In the genomic region with DNA sequence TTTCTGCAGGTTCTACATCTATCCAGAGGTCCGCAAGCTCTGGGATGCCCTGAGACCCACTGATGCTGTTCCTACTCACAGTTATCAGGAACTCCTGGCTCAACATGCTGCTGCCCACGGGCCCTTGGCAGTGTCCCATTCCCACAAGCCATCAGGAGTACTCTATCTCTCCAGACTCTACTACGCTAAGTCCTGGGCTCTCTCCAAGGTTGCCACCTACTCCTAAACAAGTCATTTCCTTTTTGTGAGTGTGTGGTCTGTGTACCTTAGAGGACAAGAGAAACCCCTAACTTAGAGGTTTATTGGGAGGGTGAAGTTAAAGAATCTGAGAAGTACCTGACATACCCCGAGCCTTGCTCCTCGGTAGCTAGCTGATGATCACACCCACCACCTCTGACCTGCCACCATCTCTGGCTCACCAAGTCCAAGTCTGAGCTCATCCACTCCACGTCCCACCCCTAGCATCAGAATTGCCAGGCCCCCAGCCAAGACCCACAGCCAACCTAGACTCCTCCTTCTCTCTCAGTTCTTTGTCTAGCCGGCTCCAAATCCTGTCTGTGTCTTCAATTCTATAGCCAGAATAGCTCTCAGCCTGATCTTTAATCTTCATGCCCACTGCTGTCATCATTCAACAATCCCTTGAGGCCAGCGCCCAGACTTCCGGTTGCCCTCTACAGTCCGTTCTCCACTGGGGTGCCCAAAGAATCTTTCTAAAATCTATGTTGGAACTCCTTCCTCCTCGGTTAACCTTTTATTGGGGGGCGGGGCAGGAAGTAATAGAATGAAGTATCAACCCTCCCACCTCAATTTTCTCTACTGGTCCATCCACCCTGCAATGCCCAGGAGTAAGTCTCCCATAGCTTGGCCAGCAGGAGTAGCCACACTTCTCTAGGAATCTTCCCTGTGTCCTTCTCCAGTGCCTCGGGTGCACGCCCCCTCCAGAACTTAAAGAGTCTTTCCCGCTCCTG, we compare ENCODE assay signal across 7 mouse cellular contexts. TPM values are rescaled to one million over a fixed set of nuclear protein-coding genes. Genes with fewer than 3 reads are reported as not detected.
A peak's percentile ranks its signal among the peaks of the same experiment; 100 is the strongest.
DNase-seq lines count a peak whose midpoint lies in the region; ATAC-seq and TF ChIP-seq lines count a peak whose summit lies in the region.

No protein-coding gene starts in this region.

- peak overlapping the region; percentile 91 for H3K9ac ChIP-seq in lung, embryonic 14.5 days
- peak overlapping the region; percentile 99 for H3K9ac ChIP-seq in hindbrain, embryonic 13.5 days

- 24% methylated on average over 15 of the region's 15 CpGs for WGBS in lung, embryonic 14.5 days
- 31% methylated on average over 15 of the region's 15 CpGs for WGBS in hindbrain, embryonic 13.5 days
- WGBS in midbrain, embryonic 10.5 days, result 41% methylated on average over 15 of the region's 15 CpGs

- peak overlapping the region; percentile 87 for H3K4me2 ChIP-seq in lung, embryonic 14.5 days
- peak overlapping the region; percentile 92 for H3K4me2 ChIP-seq in hindbrain, embryonic 13.5 days

- peak overlapping the region; percentile 72 for H3K4me3 ChIP-seq in lung, embryonic 14.5 days (ENCODE audit: low read depth, low read length)
- H3K4me3 ChIP-seq in hindbrain, embryonic 13.5 days, result peak overlapping the region; percentile 94
- peak overlapping the region; percentile 93 for H3K4me3 ChIP-seq in midbrain, embryonic 10.5 days

- peaks cover 22% of the 10 kb centered on the region; the same call in 1 of the 2 replicates for H3K4me1 ChIP-seq in lung, embryonic 14.5 days (ENCODE audit: insufficient read depth)
- peaks cover 65% of the 10 kb centered on the region for H3K4me1 ChIP-seq in hindbrain, embryonic 13.5 days (replicated peaks)
- H3K4me1 ChIP-seq in midbrain, embryonic 10.5 days, result peaks cover 80% of the 10 kb centered on the region

- no peaks in the 10 kb centered on the region for H3K9me3 ChIP-seq in lung, embryonic 14.5 days (ENCODE audit: low read depth, low read length)
- no peaks in the 10 kb centered on the region for H3K9me3 ChIP-seq in hindbrain, embryonic 13.5 days
- H3K9me3 ChIP-seq in midbrain, embryonic 10.5 days (replicated peaks), result no peaks in the 10 kb centered on the region

- H3K36me3 ChIP-seq in lung, embryonic 14.5 days (ENCODE audit: insufficient read depth), result peaks cover 21% of the 10 kb centered on the region
- peaks cover 22% of the 10 kb centered on the region for H3K36me3 ChIP-seq in hindbrain, embryonic 13.5 days
- peaks cover 34% of the 10 kb centered on the region for H3K36me3 ChIP-seq in midbrain, embryonic 10.5 days

- H3K27me3 ChIP-seq in lung, embryonic 14.5 days (ENCODE audit: insufficient read depth, low read length), result no peaks in the 10 kb centered on the region
- no peaks in the 10 kb centered on the region for H3K27me3 ChIP-seq in hindbrain, embryonic 13.5 days
- H3K27me3 ChIP-seq in midbrain, embryonic 10.5 days (ENCODE audit: low read depth, poor library complexity, severe bottlenecking), result no peaks in the 10 kb centered on the region

- peak; percentile 50 for ATAC-seq in lung, embryonic 14.5 days (ENCODE audit: insufficient read depth)
- 0 out of 2 replicates have a peak, but pooled peaks have one; percentile 1 for ATAC-seq in common myeloid progenitor, adult 5-6 weeks (replicated peaks; ENCODE audit: low read depth, poor library complexity, severe bottlenecking)
- ATAC-seq in hindbrain, embryonic 13.5 days (ENCODE audit: low FRiP score), result peak; percentile 22; the same call in 1 of the 2 replicates
- ATAC-seq in frontal cortex, adult (ENCODE audit: low TSS enrichment), result no peak

- peak overlapping the region; percentile 96 for H3K27ac ChIP-seq in lung, embryonic 14.5 days (ENCODE audit: low read depth)
- peak overlapping the region; percentile 98 for H3K27ac ChIP-seq in hindbrain, embryonic 13.5 days
- H3K27ac ChIP-seq in midbrain, embryonic 10.5 days (replicated peaks), result peak overlapping the region; percentile 97

- no peak for TF ChIP-seq CTCF in lung, embryonic 14.5 days (IDR thresholded peaks at IDR 0.05; ENCODE audit: low read depth)

- DNase-seq in lung, embryonic 14.5 days, result peak; percentile 71
- no peak for DNase-seq in lung, postnatal 14 days
- no peak for DNase-seq in midbrain, embryonic 10.5 days (ENCODE audit: low spot score)
- no peak for DNase-seq in embryo, embryonic 10.5 days (ENCODE audit: low spot score)

RNA-seq across cellular contexts. Expression of gene Samd14, which starts 0.7 kb away (rescaled TPM):
- 22.7 and 24.5 TPM in 2 replicates for polyA plus RNA-seq in lung, embryonic 14.5 days (2014; fragmentation: Nextera tagmentation; extraction: Ambion mirVana)
- 15.5 and 16.6 TPM in 2 replicates for total RNA-seq in common myeloid progenitor, adult 5-6 weeks (2017)
- polyA plus RNA-seq in hindbrain, embryonic 13.5 days (2015; fragmentation: Nextera tagmentation; extraction: Ambion mirVana), result 132 and 142 TPM in 2 replicates
- 40.8 and 58.6 TPM in 2 replicates for polyA plus RNA-seq in midbrain, embryonic 10.5 days (2016; fragmentation: Nextera tagmentation; extraction: Ambion mirVana)

RNA-seq across cellular contexts. Expression of gene Ppp1r9b, which starts 18.1 kb away (rescaled TPM):
- polyA plus RNA-seq in lung, embryonic 14.5 days (2014; fragmentation: Nextera tagmentation; extraction: Ambion mirVana), result 13.0 and 14.3 TPM in 2 replicates
- total RNA-seq in common myeloid progenitor, adult 5-6 weeks (2017), result 145 and 164 TPM in 2 replicates
- 16.9 and 17.3 TPM in 2 replicates for polyA plus RNA-seq in hindbrain, embryonic 13.5 days (2015; fragmentation: Nextera tagmentation; extraction: Ambion mirVana)
- 8.6 and 9.0 TPM in 2 replicates for polyA plus RNA-seq in midbrain, embryonic 10.5 days (2016; fragmentation: Nextera tagmentation; extraction: Ambion mirVana)

RNA-seq across cellular contexts. Expression of gene Pdk2, which starts 32.2 kb away (rescaled TPM):
- 24.5 and 27.4 TPM in 2 replicates for polyA plus RNA-seq in lung, embryonic 14.5 days (2014; fragmentation: Nextera tagmentation; extraction: Ambion mirVana)
- 1.7 and 3.7 TPM in 2 replicates for total RNA-seq in common myeloid progenitor, adult 5-6 weeks (2017)
- polyA plus RNA-seq in hindbrain, embryonic 13.5 days (2015; fragmentation: Nextera tagmentation; extraction: Ambion mirVana), result 24.2 and 25.5 TPM in 2 replicates
- 9.7 and 15.3 TPM in 2 replicates for polyA plus RNA-seq in midbrain, embryonic 10.5 days (2016; fragmentation: Nextera tagmentation; extraction: Ambion mirVana)

RNA-seq across cellular contexts. Expression of gene Sgca, which starts 32.8 kb away (rescaled TPM):
- 0.35 TPM in 1 of 2 replicates, not detected in the other for polyA plus RNA-seq in lung, embryonic 14.5 days (2014; fragmentation: Nextera tagmentation; extraction: Ambion mirVana)
- not detected in 2 replicates for total RNA-seq in common myeloid progenitor, adult 5-6 weeks (2017)
- 0.23 and 0.52 TPM in 2 replicates for polyA plus RNA-seq in hindbrain, embryonic 13.5 days (2015; fragmentation: Nextera tagmentation; extraction: Ambion mirVana)
- polyA plus RNA-seq in midbrain, embryonic 10.5 days (2016; fragmentation: Nextera tagmentation; extraction: Ambion mirVana), result 0.20 TPM in 1 of 2 replicates, not detected in the other

RNA-seq across cellular contexts. Expression of gene Hils1, which starts 41.6 kb away (rescaled TPM):
- polyA plus RNA-seq in lung, embryonic 14.5 days (2014; fragmentation: Nextera tagmentation; extraction: Ambion mirVana), result not detected in 2 replicates
- total RNA-seq in common myeloid progenitor, adult 5-6 weeks (2017), result not detected in 2 replicates
- not detected in 2 replicates for polyA plus RNA-seq in hindbrain, embryonic 13.5 days (2015; fragmentation: Nextera tagmentation; extraction: Ambion mirVana)
- polyA plus RNA-seq in midbrain, embryonic 10.5 days (2016; fragmentation: Nextera tagmentation; extraction: Ambion mirVana), result not detected in 2 replicates
